Comparison of ENCODE assay signal across 26 mouse cellular contexts in the genomic region with DNA sequence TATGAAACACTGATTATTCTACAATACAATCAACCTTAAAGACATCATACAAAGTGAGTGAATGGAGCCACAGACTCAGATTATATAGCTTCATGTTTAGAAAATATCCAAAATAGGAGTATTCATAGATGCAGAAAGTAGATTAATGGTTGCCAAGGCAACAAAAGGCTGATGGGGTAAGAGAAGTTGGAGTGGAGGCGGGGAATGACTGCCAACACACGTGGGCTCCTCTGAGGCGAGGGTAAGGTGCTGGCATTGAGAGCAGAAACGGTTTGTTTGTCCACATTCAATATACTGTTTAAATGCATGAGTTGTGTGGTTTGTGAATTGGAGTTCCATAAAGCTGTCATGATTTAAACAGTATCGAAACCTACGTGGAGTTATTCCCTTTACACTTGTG. TPM values are rescaled to one million over a fixed set of nuclear protein-coding genes. Genes with fewer than 3 reads are reported as not detected.
A peak's percentile ranks its signal among the peaks of the same experiment; 100 is the strongest.
DNase-seq lines count a peak whose midpoint lies in the region; ATAC-seq lines count a peak whose summit lies in the region.
"Had no signal": no experiment of that assay in that cellular context is flagged by ENCODE, and none has a peak within 500 bp of the region (broad histone marks: within the 10 kb centered on the region; RNA-seq: fewer than 3 reads in every experiment).

No protein-coding gene starts in this region.

- H3K4me3 ChIP-seq in hindbrain, embryonic 14.5 days (replicated peaks; ENCODE audit: low read length) = no peak overlapping the region
- no peak overlapping the region for H3K4me3 ChIP-seq in hindbrain, embryonic 10.5 days
- no peak overlapping the region for H3K4me3 ChIP-seq in midbrain, embryonic 14.5 days (replicated peaks; ENCODE audit: low read depth, low read length)
- no peak overlapping the region for H3K4me3 ChIP-seq in midbrain, embryonic 15.5 days
- H3K4me3 ChIP-seq: embryonic facial prominence, embryonic 10.5 days; embryonic facial prominence, embryonic 13.5 days; erythroblast, embryonic 14.5 days; forebrain, embryonic 12.5 days; heart, adult 2 months; heart, embryonic 10.5 days; heart, embryonic 13.5 days; hindbrain, embryonic 13.5 days had no signal

- no peaks in the 10 kb centered on the region for H3K36me3 ChIP-seq in hindbrain, embryonic 14.5 days (replicated peaks; ENCODE audit: control insufficient read depth, insufficient read depth)
- H3K36me3 ChIP-seq in hindbrain, embryonic 10.5 days = no peaks in the 10 kb centered on the region
- no peaks in the 10 kb centered on the region for H3K36me3 ChIP-seq in midbrain, embryonic 14.5 days (ENCODE audit: control insufficient read depth, insufficient read depth, low read length)
- no peaks in the 10 kb centered on the region for H3K36me3 ChIP-seq in midbrain, embryonic 15.5 days (replicated peaks)
- H3K36me3 ChIP-seq: embryonic facial prominence, embryonic 10.5 days; embryonic facial prominence, embryonic 13.5 days; forebrain, embryonic 12.5 days; heart, embryonic 10.5 days; heart, embryonic 13.5 days; hindbrain, embryonic 13.5 days had no signal

- H3K27me3 ChIP-seq in hindbrain, embryonic 14.5 days (ENCODE audit: control insufficient read depth, insufficient read depth, low read length) = no peaks in the 10 kb centered on the region
- no peaks in the 10 kb centered on the region for H3K27me3 ChIP-seq in hindbrain, embryonic 10.5 days (ENCODE audit: insufficient read depth, poor library complexity, severe bottlenecking)
- H3K27me3 ChIP-seq in midbrain, embryonic 14.5 days (ENCODE audit: control insufficient read depth, insufficient read depth, low read length) = no peaks in the 10 kb centered on the region
- no peaks in the 10 kb centered on the region for H3K27me3 ChIP-seq in midbrain, embryonic 15.5 days (replicated peaks)
- H3K27me3 ChIP-seq: embryonic facial prominence, embryonic 13.5 days; forebrain, embryonic 12.5 days; heart, embryonic 13.5 days; hindbrain, embryonic 13.5 days had no signal

- no peak overlapping the region for H3K4me2 ChIP-seq in hindbrain, embryonic 14.5 days (replicated peaks)
- no peak overlapping the region for H3K4me2 ChIP-seq in midbrain, embryonic 14.5 days (ENCODE audit: low read length)
- no peak overlapping the region for H3K4me2 ChIP-seq in midbrain, embryonic 15.5 days
- H3K4me2 ChIP-seq: embryonic facial prominence, embryonic 13.5 days; forebrain, embryonic 12.5 days; heart, embryonic 13.5 days; hindbrain, embryonic 13.5 days had no signal

- no peak for ATAC-seq in hindbrain, embryonic 14.5 days (ENCODE audit: low FRiP score)
- ATAC-seq in midbrain, embryonic 14.5 days (ENCODE audit: low FRiP score, low TSS enrichment) = no peak
- ATAC-seq in midbrain, embryonic 15.5 days (replicated peaks) = no peak
- ATAC-seq: CD4-positive, CD25-positive, alpha-beta regulatory T cell, adult 4 months; intestine, postnatal 0 days had no signal

- no peak overlapping the region for H3K27ac ChIP-seq in hindbrain, embryonic 14.5 days
- H3K27ac ChIP-seq in hindbrain, embryonic 10.5 days = no peak overlapping the region
- H3K27ac ChIP-seq in midbrain, embryonic 14.5 days (replicated peaks; ENCODE audit: low read depth, low read length) = no peak overlapping the region
- no peak overlapping the region for H3K27ac ChIP-seq in midbrain, embryonic 15.5 days
- H3K27ac ChIP-seq: embryonic facial prominence, embryonic 10.5 days; embryonic facial prominence, embryonic 13.5 days; forebrain, embryonic 12.5 days; heart, adult 2 months; heart, embryonic 10.5 days; heart, embryonic 13.5 days; hindbrain, embryonic 13.5 days had no signal

- peak; percentile 28 for DNase-seq in hindbrain, embryonic 14.5 days (ENCODE audit: low spot score)
- DNase-seq in hindbrain, embryonic 10.5 days (ENCODE audit: low spot score) = no peak
- peak; percentile 33 for DNase-seq in midbrain, embryonic 14.5 days
- DNase-seq in brain, adult 2 months (ENCODE audit: low read depth, low spot score) = peak; percentile 45
- no peak for DNase-seq in urinary bladder, adult 2 months (ENCODE audit: low spot score)
- DNase-seq: adrenal gland, postnatal 10 days; adrenal gland, postnatal 36 days; cerebellum, adult 11-12 months; cerebellum, adult 8-10 months; cerebellum, postnatal 36 days; embryo, embryonic 11 days; gastrocnemius, postnatal 10 days; gastrocnemius, postnatal 36 days; heart, adult 2 months; heart, postnatal 14 days; heart, postnatal 4 days had no signal

- 0 out of 2 replicates have a peak, but pooled peaks cover 3% of the 10 kb centered on the region for H3K4me1 ChIP-seq in hindbrain, embryonic 14.5 days (replicated peaks; ENCODE audit: control insufficient read depth, insufficient read depth, low read length)
- H3K4me1 ChIP-seq in hindbrain, embryonic 10.5 days (replicated peaks) = no peaks in the 10 kb centered on the region
- no peaks in the 10 kb centered on the region for H3K4me1 ChIP-seq in midbrain, embryonic 14.5 days (ENCODE audit: control insufficient read depth, insufficient read depth, low read length)
- no peaks in the 10 kb centered on the region for H3K4me1 ChIP-seq in midbrain, embryonic 15.5 days
- H3K4me1 ChIP-seq: embryonic facial prominence, embryonic 13.5 days; forebrain, embryonic 12.5 days; hindbrain, embryonic 13.5 days had no signal

- no peaks in the 10 kb centered on the region for H3K9me3 ChIP-seq in hindbrain, embryonic 14.5 days (ENCODE audit: control insufficient read depth, low read length)
- H3K9me3 ChIP-seq in hindbrain, embryonic 10.5 days = no peaks in the 10 kb centered on the region
- H3K9me3 ChIP-seq in midbrain, embryonic 14.5 days (ENCODE audit: control insufficient read depth, low read length) = no peaks in the 10 kb centered on the region
- H3K9me3 ChIP-seq in midbrain, embryonic 15.5 days = no peaks in the 10 kb centered on the region
- H3K9me3 ChIP-seq: embryonic facial prominence, embryonic 10.5 days; embryonic facial prominence, embryonic 13.5 days; forebrain, embryonic 12.5 days; heart, embryonic 10.5 days; heart, embryonic 13.5 days; hindbrain, embryonic 13.5 days had no signal

- no peak overlapping the region for H3K9ac ChIP-seq in hindbrain, embryonic 14.5 days
- no peak overlapping the region for H3K9ac ChIP-seq in midbrain, embryonic 14.5 days (replicated peaks; ENCODE audit: low read length)
- no peak overlapping the region for H3K9ac ChIP-seq in midbrain, embryonic 15.5 days
- H3K9ac ChIP-seq: embryonic facial prominence, embryonic 13.5 days; forebrain, embryonic 12.5 days; heart, embryonic 13.5 days; hindbrain, embryonic 13.5 days had no signal

- 66% methylated on average over 6 of the region's 6 CpGs for WGBS in hindbrain, embryonic 14.5 days
- WGBS in hindbrain, embryonic 10.5 days = 88% methylated on average over 6 of the region's 6 CpGs
- WGBS in midbrain, embryonic 14.5 days = 63% methylated on average over 6 of the region's 6 CpGs
- WGBS in midbrain, embryonic 15.5 days = 60% methylated on average over 6 of the region's 6 CpGs

RNA-seq across cellular contexts. Expression of gene Adamts2, which starts 56.9 kb away (rescaled TPM):
- polyA plus RNA-seq in hindbrain, embryonic 14.5 days (2014; fragmentation: Nextera tagmentation; extraction: Ambion mirVana) = 6.3 and 6.8 TPM in 2 replicates
- 1.3 and 2.8 TPM in 2 replicates for polyA plus RNA-seq in hindbrain, embryonic 10.5 days (2016; fragmentation: Nextera tagmentation; extraction: Ambion mirVana)
- 2.7 and 3.4 TPM in 2 replicates for polyA plus RNA-seq in midbrain, embryonic 14.5 days (2014; fragmentation: Nextera tagmentation; extraction: Ambion mirVana)
- 3.7 and 5.0 TPM in 2 replicates for polyA plus RNA-seq in midbrain, embryonic 15.5 days (2015; fragmentation: Nextera tagmentation; extraction: Ambion mirVana)
- polyA plus RNA-seq in urinary bladder, adult 2 months (2012; rRNA removed) = 30.9 and 45.5 TPM in 2 replicates
- polyA plus RNA-seq: CD4-positive, CD25-positive, alpha-beta regulatory T cell, adult 4 months; erythroblast, embryonic 14.5 days had no signal

Comparison
In these comparisons a context has a peak if more than half of its experiments do, and no peak if none do; other contexts are left out.
1. DNase-seq: peak in hindbrain, embryonic 14.5 days (single experiment), midbrain, embryonic 14.5 days (single experiment) and brain, adult 2 months (single experiment); none in hindbrain, embryonic 10.5 days (single experiment) and urinary bladder, adult 2 months (single experiment).